Mouse (Mus musculus) embryo, embryonic 10.5 days (tissue): ENCODE measurements at regions not wholly inside any gene's neighbourhood (a gene's known extent, or its start where the extent isn't known, plus 50 kb on each side); places are given as distances from the start of the nearest gene placed in this dataset.
"Not testable (repeated sequence)": the region's sequence is repeated elsewhere in the genome, so short reads cannot be mapped to it uniquely, and the experiment has no call there.

Source experiments
- DNase-seq: peaks from one replicate; pipeline ENCODE4 v3.0.0-alpha.2; 2015; ENCODE audit warnings: low spot score

- no peak for DNase-seq
Measured at GRCm38 (mm10) chr1:16904690-16905089, 811.6 kb upstream of the 4930444P10Rik start.

- not testable (repeated sequence) for DNase-seq
Measured at GRCm38 (mm10) chr1:16868383-16868782, 775.3 kb upstream of the 4930444P10Rik start.

DNA sequence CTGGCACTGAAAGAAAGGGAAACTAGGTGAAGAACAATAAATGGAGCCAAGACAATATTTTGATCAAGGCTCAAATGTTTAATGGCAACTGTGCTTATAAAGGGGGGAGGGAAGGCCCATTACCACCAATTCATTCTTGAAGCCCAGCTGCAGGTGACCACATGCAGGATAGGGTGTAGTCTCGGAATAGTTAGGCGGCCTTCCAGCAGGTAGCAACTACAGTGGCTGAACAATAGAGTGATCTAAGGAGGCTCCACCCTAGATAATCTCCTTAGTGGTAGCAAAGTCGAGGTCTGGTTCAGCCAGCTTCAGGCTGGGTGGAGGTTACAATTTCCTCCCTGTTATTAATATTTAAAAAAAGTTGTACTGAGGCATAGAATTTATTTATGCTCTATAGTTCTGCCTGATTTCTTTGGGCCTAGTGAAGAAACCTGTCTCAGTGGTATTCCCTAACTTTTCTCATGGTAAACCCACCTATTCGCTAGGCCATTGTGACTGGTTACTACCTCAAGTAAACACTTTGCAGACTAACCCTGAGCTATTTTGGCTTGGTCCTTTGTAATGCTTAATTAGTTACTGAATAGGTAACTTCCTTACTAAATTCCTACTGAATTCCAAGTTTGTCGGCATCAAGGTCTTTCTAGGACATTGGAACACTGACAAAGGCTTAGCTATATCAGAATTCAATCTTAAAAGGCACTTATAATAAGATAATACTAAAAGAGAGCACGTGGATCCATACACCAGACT is 774.1 kb upstream of the 4930444P10Rik start:
- not testable (repeated sequence) for DNase-seq

DNA sequence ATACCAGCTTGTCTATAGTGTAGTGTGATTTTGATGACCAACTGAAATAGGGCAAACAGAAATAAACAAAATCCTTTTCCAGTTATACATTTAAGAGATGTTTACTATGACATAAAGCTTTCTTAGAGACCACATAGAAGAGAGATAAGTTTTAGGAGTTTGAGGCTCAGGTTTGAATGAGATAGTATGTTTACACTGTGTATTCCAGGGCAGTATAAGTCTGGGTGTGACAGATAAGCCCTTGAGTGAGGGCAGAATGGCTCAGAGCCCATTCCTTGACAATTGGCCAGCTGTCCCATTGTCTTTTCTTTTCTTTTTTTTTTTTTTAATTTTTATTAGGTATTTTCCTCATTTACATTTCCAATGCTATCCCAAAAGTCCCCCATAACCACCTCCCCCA is 744.0 kb upstream of the 4930444P10Rik start:
- DNase-seq, result no peak

DNA sequence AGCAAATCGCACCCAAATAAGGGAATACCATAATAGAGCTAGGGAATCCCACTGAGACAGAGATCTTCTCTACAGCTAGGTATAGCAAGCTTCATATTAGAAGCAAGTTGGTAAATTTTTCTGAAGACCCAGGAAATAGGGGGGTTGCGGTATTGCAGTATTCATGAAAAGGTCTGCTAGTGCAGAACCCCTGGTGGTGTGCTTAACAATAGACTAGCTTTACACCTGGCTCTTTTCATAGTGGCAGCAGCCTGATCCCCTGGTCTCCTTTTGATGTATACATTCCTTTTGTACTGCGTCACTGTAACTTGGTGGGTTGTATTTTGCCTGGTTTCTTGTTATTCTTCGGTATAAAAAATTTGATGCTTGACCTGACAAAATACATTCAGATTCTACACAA is 731.6 kb upstream of the 4930444P10Rik start:
- DNase-seq, result not testable (repeated sequence)

- no peak for DNase-seq
Measured at GRCm38 (mm10) chr1:16824057-16824456, 730.9 kb upstream of the 4930444P10Rik start.

DNA sequence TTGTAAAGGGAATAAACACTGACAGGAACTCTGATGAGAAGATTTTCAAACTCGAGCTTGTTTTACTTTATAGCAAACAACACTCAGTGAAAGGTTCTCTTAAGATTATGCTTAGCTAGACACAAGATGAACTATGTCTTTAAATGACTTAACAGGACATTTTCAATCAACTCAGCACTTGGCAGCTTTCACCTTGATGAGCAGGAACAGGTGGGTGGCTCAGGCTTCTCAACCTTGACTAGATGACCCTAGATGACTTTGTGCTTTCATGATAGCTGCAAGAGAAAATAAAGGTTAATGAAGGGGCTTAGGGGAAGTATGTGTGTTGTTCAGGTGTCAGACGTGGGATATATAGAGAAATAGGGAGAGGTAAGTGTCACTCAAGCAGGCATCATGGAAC is 728.1 kb upstream of the 4930444P10Rik start:
- DNase-seq, result no peak

DNA sequence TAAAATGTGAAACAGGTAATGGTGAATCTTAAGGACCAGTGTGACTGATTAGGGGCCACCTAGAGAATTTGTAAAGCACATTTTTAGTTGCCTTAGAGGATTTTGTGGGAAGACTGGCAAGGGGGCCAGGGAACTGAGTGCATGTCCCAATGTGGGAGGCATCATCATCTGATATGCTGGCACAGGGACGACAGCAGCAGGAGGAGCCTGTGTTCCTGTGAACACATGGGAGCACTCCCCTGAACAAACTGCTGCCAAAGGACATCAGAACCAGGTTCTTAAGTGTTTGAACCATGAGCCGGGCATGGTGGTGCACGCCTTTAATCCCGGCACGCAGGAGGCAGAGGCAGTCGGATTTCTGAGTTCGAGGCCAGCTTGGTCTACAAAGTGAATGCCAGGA is 723.4 kb upstream of the 4930444P10Rik start:
- DNase-seq, result no peak

GRCm38 (mm10) chr1:16815731-16816130 is 722.6 kb upstream of the 4930444P10Rik start:
- DNase-seq, result no peak

DNA sequence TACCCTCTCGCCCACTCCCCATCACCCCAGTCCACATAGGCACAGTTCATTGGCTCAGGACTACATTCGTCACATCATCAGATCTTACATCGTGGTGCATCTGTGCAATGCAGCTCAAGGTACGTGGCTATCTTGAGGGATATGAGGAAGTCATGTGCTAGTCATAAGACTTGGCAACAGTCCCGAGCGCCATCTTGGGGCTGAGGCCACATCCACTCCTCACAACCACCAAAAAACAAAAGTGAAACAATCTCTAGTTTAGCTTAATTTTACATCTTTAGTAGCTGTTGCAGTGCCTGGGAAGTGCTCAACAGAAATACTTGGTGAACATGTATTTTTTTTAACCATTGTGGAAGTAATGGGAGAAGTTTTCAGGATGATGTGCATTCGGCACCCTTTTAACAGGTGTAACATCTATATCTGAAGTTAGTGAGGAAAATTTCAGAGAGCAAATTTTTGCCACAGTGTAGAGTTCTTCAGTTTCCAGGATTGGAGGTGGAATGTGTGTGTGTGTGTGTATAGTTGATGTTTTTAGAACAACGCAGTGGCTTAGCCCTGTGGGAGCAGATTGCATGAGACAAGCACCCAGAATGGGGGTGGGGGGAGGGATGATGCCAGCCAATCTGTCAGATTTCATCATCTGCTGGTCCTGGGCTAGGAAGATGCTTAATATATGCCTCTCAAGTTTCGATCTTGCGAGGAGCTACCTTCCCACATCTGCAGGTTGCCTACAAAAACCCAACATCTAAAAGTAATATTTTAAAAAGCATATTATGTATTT is 716.4 kb upstream of the 4930444P10Rik start:
- DNase-seq, result no peak

DNA sequence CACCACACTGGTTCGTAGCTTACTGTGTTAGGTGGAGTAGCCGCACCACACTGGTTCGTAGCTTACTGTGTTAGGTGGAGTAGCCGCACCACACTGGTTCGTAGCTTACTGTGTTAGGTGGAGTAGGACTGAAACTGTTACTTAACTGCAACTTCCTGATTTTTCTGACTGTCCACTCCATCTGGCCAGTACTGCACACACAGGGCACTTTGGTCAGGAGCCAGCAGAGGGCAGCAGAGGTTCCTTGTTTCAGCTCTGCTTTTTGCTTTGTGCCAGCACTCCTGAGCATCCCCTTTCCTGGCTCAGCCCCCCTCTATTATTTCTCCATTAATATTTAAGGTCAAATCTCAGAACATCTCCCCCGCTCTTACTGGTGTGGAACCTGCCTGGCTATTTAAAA is 705.2 kb upstream of the 4930444P10Rik start:
- DNase-seq, result peak; percentile 82

- no peak for DNase-seq
Measured at GRCm38 (mm10) chr1:16796449-16796848, 703.3 kb upstream of the 4930444P10Rik start.

- no peak for DNase-seq
Measured at GRCm38 (mm10) chr1:16790733-16791309, 697.7 kb upstream of the 4930444P10Rik start.

- no peak for DNase-seq
Measured at GRCm38 (mm10) chr1:16779791-16780190, 686.7 kb upstream of the 4930444P10Rik start.

DNA sequence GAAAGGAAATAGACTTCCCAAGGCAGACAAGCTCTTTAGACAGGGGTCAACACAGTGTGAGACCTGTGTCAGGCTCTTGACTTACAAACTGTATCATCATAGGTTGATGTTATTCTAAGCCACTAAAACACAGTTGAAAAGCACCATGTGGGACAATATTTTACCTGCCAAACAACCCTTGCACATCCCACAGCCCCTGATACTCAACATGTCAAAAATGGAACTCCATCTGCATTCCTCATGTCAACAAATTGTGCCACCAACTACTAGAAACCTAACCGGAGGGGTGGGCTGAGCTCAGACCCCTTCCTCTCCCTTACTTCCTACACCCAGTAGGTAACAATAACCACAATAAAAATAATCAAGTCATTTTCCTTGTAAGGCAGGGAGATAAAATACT is 667.8 kb upstream of the 4930444P10Rik start:
- no peak for DNase-seq
